Mouse (Mus musculus): ENCODE results near the gene Wars2. TPM values are rescaled to one million over a fixed set of nuclear protein-coding genes. Genes with fewer than 3 reads are reported as not detected.

Wars2 gene
- polyA plus RNA-seq, 1 experiment from 2014 or later = 17.9 TPM

- no peak for TF ChIP-seq CTCF (IDR thresholded peaks at IDR 0.05)
- no peak for DNase-seq (ENCODE audit: low read depth, low spot score)
- no peaks in the 10 kb centered on the region for H3K27me3 ChIP-seq
- no peak for ATAC-seq
- ChIA-PET CTCF (interaction anchor here (1.1 kb wide), 1 partner anchor 796 kb away, joined by 3 read pairs; no protein-coding TSS in a partner anchor), POLR2A (interaction anchor here (0.6 kb wide), 1 partner anchor 597 kb away, joined by 3 read pairs; no protein-coding TSS in a partner anchor)
- in situ Hi-C loops (cut with MboI; ENCODE audit: low pct_unique_long_range_greater_than_20kb) = loop anchor here (5.0 to 25.0 kb wide), 2 partner anchors 323 to 702 kb away; no protein-coding TSS in a partner anchor
Measured at GRCm38 (mm10) chr3:99235116-99235803, 94.4 kb downstream of the Wars2 start.

- H3K27me3 ChIP-seq = no peaks in the 10 kb centered on the region
- ChIA-PET CTCF (interaction anchor here (1.1 kb wide), 1 partner anchor 795 kb away, joined by 3 read pairs; no protein-coding TSS in a partner anchor), POLR2A (no interaction called here)
- DNase-seq (ENCODE audit: low read depth, low spot score) = no peak
- in situ Hi-C loops (cut with MboI; ENCODE audit: low pct_unique_long_range_greater_than_20kb) = loop anchor here (5.0 to 25.0 kb wide), 2 partner anchors 324 to 701 kb away; no protein-coding TSS in a partner anchor
- no peak for ATAC-seq
- no peak for TF ChIP-seq CTCF (IDR thresholded peaks at IDR 0.05)
Measured at GRCm38 (mm10) chr3:99235804-99236755, 95.2 kb downstream of the Wars2 start.

GRCm38 (mm10) chr3:99238691-99239090 lies 97.8 kb downstream of the Wars2 start:
- in situ Hi-C loops (cut with MboI; ENCODE audit: low pct_unique_long_range_greater_than_20kb) = loop anchor here (5.0 to 25.0 kb wide), 2 partner anchors 326 to 699 kb away; no protein-coding TSS in a partner anchor
- no peak for ATAC-seq
- DNase-seq (ENCODE audit: low read depth, low spot score) = no peak
- H3K27me3 ChIP-seq = no peaks in the 10 kb centered on the region
- ChIA-PET POLR2A (interaction anchor here (0.6 kb wide), 1 partner anchor 313 kb away, joined by 3 read pairs; no protein-coding TSS in a partner anchor), CTCF (interaction anchor here (1.0 to 1.1 kb wide), 2 partner anchors 8 to 13 kb away, joined by 3 read pairs; no protein-coding TSS in a partner anchor)
- TF ChIP-seq CTCF (IDR thresholded peaks at IDR 0.05) = no peak

- CTCF ChIA-PET = interaction anchor here (1.0 to 1.1 kb wide), 2 partner anchors 9 to 13 kb away, joined by 3 read pairs; no protein-coding TSS in a partner anchor
- POLR2A ChIA-PET = interaction anchor here (0.6 kb wide), 1 partner anchor 314 kb away, joined by 3 read pairs; no protein-coding TSS in a partner anchor
- DNase-seq (ENCODE audit: low read depth, low spot score) = no peak
- no peaks in the 10 kb centered on the region for H3K27me3 ChIP-seq
- no peak for ATAC-seq
- in situ Hi-C loops (cut with MboI; ENCODE audit: low pct_unique_long_range_greater_than_20kb) = loop anchor here (5.0 to 25.0 kb wide), 2 partner anchors 327 to 698 kb away; no protein-coding TSS in a partner anchor
- no peak for TF ChIP-seq CTCF (IDR thresholded peaks at IDR 0.05)
Measured at GRCm38 (mm10) chr3:99239301-99240045, 98.6 kb downstream of the Wars2 start.

GRCm38 (mm10) chr3:99240213-99240720 lies 99.4 kb downstream of the Wars2 start, which contains the start of gene Tbx15:
TSS of gene Tbx15 (plus strand) at chr3:99240381.
- DNase-seq (ENCODE audit: low read depth, low spot score) (no peak), ATAC-seq (no peak)
- in situ Hi-C loops (cut with MboI; ENCODE audit: low pct_unique_long_range_greater_than_20kb) = loop anchor here (25.0 kb wide), 1 partner anchor 328 kb away; no protein-coding TSS in a partner anchor
- TF ChIP-seq CTCF (IDR thresholded peaks at IDR 0.05) = no peak
- ChIA-PET POLR2A (no interaction called here), CTCF (no interaction called here)
- no peaks in the 10 kb centered on the region for H3K27me3 ChIP-seq

GRCm38 (mm10) chr3:99240811-99241738 lies 100.2 kb downstream of the Wars2 start:
- ATAC-seq (no peak), DNase-seq (ENCODE audit: low read depth, low spot score) (no peak)
- H3K27me3 ChIP-seq = no peaks in the 10 kb centered on the region
- POLR2A ChIA-PET = no interaction called here
- in situ Hi-C loops (cut with MboI; ENCODE audit: low pct_unique_long_range_greater_than_20kb) = loop anchor here (25.0 kb wide), 1 partner anchor 329 kb away; no protein-coding TSS in a partner anchor
- TF ChIP-seq CTCF (IDR thresholded peaks at IDR 0.05) = no peak
- CTCF ChIA-PET = no interaction called here

GRCm38 (mm10) chr3:99242481-99242880 lies 101.6 kb downstream of the Wars2 start:
- in situ Hi-C loops (cut with MboI; ENCODE audit: low pct_unique_long_range_greater_than_20kb) = loop anchor here (25.0 kb wide), 1 partner anchor 330 kb away; no protein-coding TSS in a partner anchor
- ATAC-seq = no peak
- TF ChIP-seq CTCF (IDR thresholded peaks at IDR 0.05) = no peak
- ChIA-PET POLR2A (no interaction called here), CTCF (interaction anchor here (0.9 kb wide), 1 partner anchor 35 kb away, joined by 3 read pairs; no protein-coding TSS in a partner anchor)
- H3K27me3 ChIP-seq = no peaks in the 10 kb centered on the region
- DNase-seq (ENCODE audit: low read depth, low spot score) = no peak

- TF ChIP-seq CTCF (IDR thresholded peaks at IDR 0.05) = no peak
- H3K27me3 ChIP-seq = no peaks in the 10 kb centered on the region
- DNase-seq (ENCODE audit: low read depth, low spot score) (no peak), ATAC-seq (no peak)
- POLR2A ChIA-PET = no interaction called here
- CTCF ChIA-PET = interaction anchor here (1.4 kb wide), 1 partner anchor 10 kb away, joined by 3 read pairs; no protein-coding TSS in a partner anchor
- in situ Hi-C loops (cut with MboI; ENCODE audit: low pct_unique_long_range_greater_than_20kb) = loop anchor here (25.0 kb wide), 1 partner anchor 333 kb away; no protein-coding TSS in a partner anchor
Measured at GRCm38 (mm10) chr3:99245341-99245740, 104.5 kb downstream of the Wars2 start.

All from Patski (cell line).